Mouse (Mus musculus) limb, embryonic 11.5 days (tissue): ENCODE data around the gene Krt20. TPM values are rescaled to one million over a fixed set of nuclear protein-coding genes. Genes with fewer than 3 reads are reported as not detected.

Source experiments
- ATAC-seq: fragments of 200-750 bp; cut with Nextera tagmentation; 2 replicates; pipeline ENCODE4 v1.8.0; 2017; ENCODE audit warnings: low read depth; ENCODE audit not compliant: insufficient number of reproducible peaks, low FRiP score, low TSS enrichment
- DNase-seq: peaks from one replicate; pipeline ENCODE4 v3.0.0-alpha.2; 2015; ENCODE audit warnings: low spot score
- H3K27ac ChIP-seq: fragments of 300-500 bp; sonication (generic); replicated peaks from 2 replicates; pipeline ENCODE4 v1.5.1; 2014; ENCODE audit warnings: low read depth, mild to moderate bottlenecking, low read length
- H3K27me3 ChIP-seq: fragments of 300-500 bp; sonication (generic); 2 replicates; pipeline ENCODE4 v1.6.1; 2014; ENCODE audit warnings: mild to moderate bottlenecking, low read length, mixed read lengths; ENCODE audit not compliant: control insufficient read depth, insufficient read depth
- H3K36me3 ChIP-seq: fragments of 300-500 bp; sonication (generic); 2 replicates; pipeline ENCODE4 v1.6.1; 2014; ENCODE audit warnings: mild to moderate bottlenecking, low read length, moderate library complexity, mixed read lengths; ENCODE audit not compliant: control insufficient read depth, insufficient read depth
- H3K4me1 ChIP-seq: fragments of 300-500 bp; sonication (generic); 2 replicates; pipeline ENCODE4 v1.6.1; 2014; ENCODE audit warnings: low read length, mixed read lengths; ENCODE audit not compliant: control insufficient read depth, insufficient read depth
- H3K4me2 ChIP-seq: fragments of 300-500 bp; sonication (generic); 2 replicates; pipeline ENCODE4 v1.6.1; 2014; ENCODE audit warnings: low read depth, mild to moderate bottlenecking, moderate library complexity; ENCODE audit not compliant: severe bottlenecking
- H3K4me3 ChIP-seq: fragments of 300-500 bp; sonication (generic); 2 replicates; pipeline ENCODE4 v1.5.1; 2014; ENCODE audit warnings: low read depth, low read length
- H3K9ac ChIP-seq: fragments of 300-500 bp; sonication (generic); 2 replicates; pipeline ENCODE4 v1.6.1; 2014; ENCODE audit warnings: mild to moderate bottlenecking, low read length
- H3K9me3 ChIP-seq: fragments of 300-500 bp; sonication (generic); 2 replicates; pipeline ENCODE4 v1.6.1; 2016; ENCODE audit warnings: low read length; ENCODE audit not compliant: control insufficient read depth
- WGBS: fragments of 180-500 bp; shearing (Covaris S2); extraction: QIAGEN DNeasy Blood & Tissue Kit; methylation state at CpG from one replicate; pipeline ENCODE4 v1.1.7; 2014; 5-methylcytosine and 5-hydroxymethylcytosine counted together
- polyA plus RNA-seq: library from polyadenylated mRNA; unstranded; fragments of >200 nt; fragmentation: Nextera tagmentation; extraction: Ambion mirVana; gene quantifications from 2 replicates; pipeline ENCODE4 v1.2.1, GENCODE M21; 2014

The Krt20 gene
- 0.32 and 0.44 TPM in 2 replicates for polyA plus RNA-seq

DNA sequence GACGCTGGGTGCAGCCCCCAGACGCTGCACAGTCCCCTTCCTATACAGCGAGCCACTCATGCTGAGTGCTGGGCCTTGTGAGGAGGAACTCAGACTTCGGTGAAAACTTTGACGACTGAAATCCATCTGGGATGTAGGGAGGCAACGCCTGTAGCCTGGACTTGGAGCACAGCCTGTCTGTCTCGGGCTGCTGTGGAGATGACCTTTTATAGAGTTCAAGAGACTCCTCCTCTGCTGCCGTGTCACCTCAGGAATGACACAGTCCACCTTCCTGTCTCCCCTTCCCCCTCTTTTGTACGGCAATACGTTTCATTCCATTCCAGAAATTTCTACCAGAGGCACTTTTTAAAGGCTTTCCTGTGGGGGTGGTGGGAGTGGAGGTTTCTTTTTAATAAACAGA is at the start of gene Krt20:
Gene Krt20, minus strand, starts transcription at position 179 of the 400 bp plus-strand sequence.
- H3K4me2 ChIP-seq: no peak within 1 kb of the TSS
- no peak for DNase-seq
- no peaks in the 10 kb centered on the region for H3K9me3 ChIP-seq
- H3K4me1 ChIP-seq: no peaks in the 10 kb centered on the region
- no peak for ATAC-seq
- no peak within 1 kb of the TSS for H3K27ac ChIP-seq
- no peak within 1 kb of the TSS for H3K9ac ChIP-seq
- 43% methylated on average over 10 of the region's 10 CpGs for WGBS
- no peaks in the 10 kb centered on the region for H3K36me3 ChIP-seq
- no peaks in the 10 kb centered on the region for H3K27me3 ChIP-seq
- no peak within 1 kb of the TSS for H3K4me3 ChIP-seq

DNA sequence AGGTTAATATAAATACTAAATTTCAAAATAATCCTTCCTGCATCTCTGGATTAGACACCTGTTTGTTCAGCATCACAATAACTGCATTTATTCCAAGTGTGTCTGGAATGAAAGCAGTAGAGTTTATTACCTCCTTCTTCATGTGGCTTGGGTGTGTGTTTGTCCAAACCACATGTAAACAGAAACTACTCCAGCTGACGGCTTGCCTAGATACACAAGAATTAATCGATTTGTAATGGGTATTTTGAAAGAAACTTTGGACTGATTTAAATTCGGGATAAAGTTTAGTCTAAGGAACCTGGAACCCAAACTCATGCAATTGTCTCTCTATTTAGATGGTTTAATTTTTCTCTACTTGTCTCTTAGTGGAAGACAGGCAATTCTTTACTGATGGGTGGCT is 37.0 kb upstream of the Krt20 start:
- Histone ChIP-seq H3K4me3 (no peak overlapping the region), H3K4me1 (no peaks in the 10 kb centered on the region), H3K27ac (no peak overlapping the region), H3K36me3 (no peaks in the 10 kb centered on the region), H3K27me3 (no peaks in the 10 kb centered on the region), H3K4me2 (no peak overlapping the region), H3K9ac (no peak overlapping the region), H3K9me3 (no peaks in the 10 kb centered on the region)
- DNase-seq (no peak), ATAC-seq (no peak)
- WGBS: 81% methylated on average over 3 of the region's 3 CpGs

DNA sequence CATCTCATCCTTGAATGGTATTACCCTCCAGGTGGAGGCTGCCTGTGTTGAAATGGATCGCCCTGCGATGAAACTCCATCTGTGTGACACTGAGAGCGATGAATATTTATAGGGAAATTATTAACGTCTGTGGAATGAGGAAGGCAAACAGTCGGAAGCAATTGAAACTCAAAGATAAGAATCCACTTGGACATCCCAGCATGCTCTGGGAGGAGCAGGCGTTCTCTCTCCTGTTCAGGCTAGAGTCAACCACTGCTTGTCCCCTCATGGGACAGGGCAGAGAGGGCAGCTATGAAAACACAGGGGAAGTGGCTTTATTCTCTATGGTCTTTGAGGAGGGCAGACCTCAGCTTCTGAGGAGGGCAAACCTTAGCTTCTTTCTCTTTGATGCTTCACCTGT is 35.5 kb upstream of the Krt20 start:
- WGBS: 88% methylated on average over 6 of the region's 6 CpGs
- Histone ChIP-seq H3K27me3 (no peaks in the 10 kb centered on the region), H3K4me3 (no peak overlapping the region), H3K27ac (no peak overlapping the region), H3K4me1 (no peaks in the 10 kb centered on the region), H3K9ac (no peak overlapping the region), H3K9me3 (no peaks in the 10 kb centered on the region), H3K4me2 (no peak overlapping the region), H3K36me3 (no peaks in the 10 kb centered on the region)
- ATAC-seq: no peak
- no peak for DNase-seq

DNA sequence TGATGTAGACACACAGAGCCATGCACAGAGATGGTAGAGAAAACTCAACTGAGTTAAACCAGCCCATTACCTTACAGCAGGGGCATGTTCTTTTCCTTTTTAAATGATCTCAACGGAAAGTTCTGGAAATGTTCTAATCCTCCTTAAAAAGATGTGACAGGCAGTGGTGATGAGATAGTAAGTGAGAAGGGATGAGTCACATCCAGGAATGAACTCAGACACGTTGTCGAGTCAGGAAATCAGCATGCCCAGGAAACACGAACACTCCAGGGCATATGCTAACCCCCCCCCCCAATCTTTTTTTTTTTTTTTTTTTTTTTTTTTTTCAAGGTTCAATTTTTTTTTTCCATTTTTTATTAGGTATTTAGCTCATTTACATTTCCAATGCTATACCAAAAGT is 34.5 kb upstream of the Krt20 start:
- ATAC-seq (no peak), DNase-seq (no peak)
- Histone ChIP-seq H3K9me3 (no peaks in the 10 kb centered on the region), H3K4me3 (no peak overlapping the region), H3K27ac (no peak overlapping the region), H3K4me1 (no peaks in the 10 kb centered on the region), H3K9ac (no peak overlapping the region), H3K27me3 (no peaks in the 10 kb centered on the region), H3K4me2 (no peak overlapping the region), H3K36me3 (no peaks in the 10 kb centered on the region)
- 81% methylated on average over 4 of the region's 4 CpGs for WGBS

DNA sequence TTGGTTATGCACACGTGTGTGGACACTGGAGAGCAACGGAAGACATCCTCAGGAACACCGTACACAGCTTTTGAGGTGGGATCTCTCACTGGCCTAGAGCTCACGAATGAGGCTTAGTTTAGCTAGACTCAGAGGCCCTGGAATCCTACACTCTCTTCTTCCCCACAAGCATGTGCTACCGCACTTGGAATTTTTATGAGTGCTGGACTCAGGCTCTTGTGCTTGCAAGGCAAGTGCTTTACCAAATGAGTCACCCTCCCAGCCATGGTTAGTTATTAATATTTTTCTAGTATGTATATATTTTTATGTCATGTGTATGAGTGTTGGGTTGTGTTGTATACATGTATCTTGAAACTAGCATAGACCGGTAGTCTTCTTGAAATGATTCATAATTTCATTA is 34.0 kb upstream of the Krt20 start:
- ATAC-seq: no peak
- Histone ChIP-seq H3K36me3 (no peaks in the 10 kb centered on the region), H3K9me3 (no peaks in the 10 kb centered on the region), H3K4me3 (no peak overlapping the region), H3K27me3 (no peaks in the 10 kb centered on the region), H3K9ac (no peak overlapping the region), H3K4me2 (no peak overlapping the region), H3K27ac (no peak overlapping the region), H3K4me1 (no peaks in the 10 kb centered on the region)
- DNase-seq: no peak
- WGBS: 91% methylated on average over 6 of the region's 6 CpGs

DNA sequence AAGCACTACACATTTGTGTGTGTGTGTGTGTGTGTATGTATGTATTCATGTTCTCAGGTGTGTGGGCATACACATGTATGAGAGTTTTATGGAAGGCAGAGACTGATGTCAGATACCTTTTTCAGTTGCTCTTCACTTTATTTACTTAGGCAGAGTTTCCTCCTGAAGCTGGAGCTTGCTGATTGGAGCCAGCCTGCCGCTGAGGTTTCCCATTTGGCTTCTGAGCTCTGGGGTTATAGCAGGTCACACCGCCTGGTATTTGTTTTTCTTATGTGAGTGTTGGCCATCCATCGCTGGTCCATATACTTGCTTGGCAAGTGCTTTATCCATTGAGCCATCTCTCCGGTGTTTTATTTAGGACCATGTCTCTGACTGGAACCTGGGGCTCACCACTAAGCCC is 31.3 kb upstream of the Krt20 start:
- Histone ChIP-seq H3K4me2 (no peak overlapping the region), H3K9me3 (no peaks in the 10 kb centered on the region), H3K27me3 (no peaks in the 10 kb centered on the region), H3K4me3 (no peak overlapping the region), H3K9ac (no peak overlapping the region), H3K27ac (no peak overlapping the region), H3K4me1 (no peaks in the 10 kb centered on the region), H3K36me3 (no peaks in the 10 kb centered on the region)
- WGBS: 76% methylated on average over 4 of the region's 4 CpGs
- DNase-seq (no peak), ATAC-seq (no peak)

DNA sequence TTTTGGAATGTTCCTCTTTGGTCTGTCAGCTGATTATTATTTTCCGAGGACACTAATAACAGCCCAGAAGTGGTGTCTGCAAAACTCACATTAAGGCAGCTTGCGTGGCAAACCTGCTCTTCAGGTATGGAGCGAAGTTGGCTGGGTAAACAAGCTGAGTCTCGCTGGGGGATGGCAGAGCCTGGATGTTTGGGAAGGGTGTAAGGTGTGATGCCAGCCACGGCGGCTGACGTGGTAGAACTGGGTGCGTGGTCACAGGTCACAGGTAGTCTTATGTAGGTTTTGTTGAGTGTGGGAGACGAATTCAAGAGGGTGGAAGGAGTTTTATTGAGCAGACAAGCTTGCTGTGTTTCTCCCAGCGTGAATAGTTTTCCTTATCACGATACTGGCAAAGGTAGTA is 30.6 kb upstream of the Krt20 start:
- no peak overlapping the region for H3K4me2 ChIP-seq
- DNase-seq: no peak
- H3K27me3 ChIP-seq: no peaks in the 10 kb centered on the region
- H3K27ac ChIP-seq: no peak overlapping the region
- H3K4me3 ChIP-seq: no peak overlapping the region
- H3K36me3 ChIP-seq: no peaks in the 10 kb centered on the region
- ATAC-seq: no peak
- H3K4me1 ChIP-seq: no peaks in the 10 kb centered on the region
- 80% methylated on average over 11 of the region's 11 CpGs for WGBS
- no peak overlapping the region for H3K9ac ChIP-seq
- no peaks in the 10 kb centered on the region for H3K9me3 ChIP-seq

DNA sequence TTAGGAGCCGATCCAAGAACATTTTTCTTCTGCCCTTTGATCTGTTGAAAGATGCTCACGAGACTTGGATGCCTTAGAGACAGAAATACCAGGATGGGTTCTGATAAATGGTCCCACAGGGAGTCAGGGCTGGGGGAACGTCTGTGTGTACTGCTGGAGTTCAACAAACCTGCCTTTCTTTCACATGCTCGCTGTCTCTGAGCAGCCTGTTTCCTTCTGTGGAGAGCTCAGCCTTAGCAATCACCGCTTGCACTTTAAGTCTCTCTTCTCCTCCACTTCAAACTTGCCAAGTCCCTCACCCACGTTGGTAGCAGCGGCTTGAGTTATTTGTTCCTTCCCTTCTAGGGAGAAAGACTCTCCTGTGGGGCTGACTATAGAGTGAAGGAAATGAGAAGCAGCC is 28.4 kb upstream of the Krt20 start:
- Histone ChIP-seq H3K9ac (no peak overlapping the region), H3K36me3 (no peaks in the 10 kb centered on the region), H3K27me3 (no peaks in the 10 kb centered on the region), H3K4me1 (no peaks in the 10 kb centered on the region), H3K9me3 (no peaks in the 10 kb centered on the region), H3K27ac (no peak overlapping the region), H3K4me3 (no peak overlapping the region), H3K4me2 (no peak overlapping the region)
- WGBS: 30% methylated on average over 7 of the region's 7 CpGs
- ATAC-seq (no peak), DNase-seq (no peak)

DNA sequence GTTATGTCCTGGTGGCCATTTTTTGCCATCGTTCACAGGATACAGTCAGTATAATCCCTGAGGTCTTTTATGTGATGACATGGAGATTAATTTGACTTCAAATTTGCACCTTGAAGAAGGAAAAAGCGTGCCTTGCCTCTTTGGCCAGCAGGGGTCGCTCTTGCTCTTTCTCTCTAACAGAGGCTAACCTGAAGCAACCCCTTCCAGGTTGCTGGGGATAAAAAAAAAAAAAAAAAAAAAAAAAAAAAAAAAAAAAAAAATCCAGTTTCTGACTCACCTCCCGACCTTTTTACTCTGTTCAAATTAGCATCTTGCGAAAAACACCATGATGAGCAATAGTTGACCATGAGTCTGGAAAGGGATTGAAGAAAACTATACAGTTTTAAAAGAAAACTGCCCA is 26.9 kb upstream of the Krt20 start:
- H3K27me3 ChIP-seq: no peaks in the 10 kb centered on the region
- no peak overlapping the region for H3K4me2 ChIP-seq
- no peaks in the 10 kb centered on the region for H3K9me3 ChIP-seq
- no peak for ATAC-seq
- 4% methylated on average over 5 of the region's 5 CpGs for WGBS
- no peaks in the 10 kb centered on the region for H3K36me3 ChIP-seq
- peak; percentile 93 for DNase-seq
- no peaks in the 10 kb centered on the region for H3K4me1 ChIP-seq
- no peak overlapping the region for H3K27ac ChIP-seq
- H3K9ac ChIP-seq: no peak overlapping the region
- H3K4me3 ChIP-seq: no peak overlapping the region
